Mouse (Mus musculus): ENCODE data around the gene Apln.

DNA sequence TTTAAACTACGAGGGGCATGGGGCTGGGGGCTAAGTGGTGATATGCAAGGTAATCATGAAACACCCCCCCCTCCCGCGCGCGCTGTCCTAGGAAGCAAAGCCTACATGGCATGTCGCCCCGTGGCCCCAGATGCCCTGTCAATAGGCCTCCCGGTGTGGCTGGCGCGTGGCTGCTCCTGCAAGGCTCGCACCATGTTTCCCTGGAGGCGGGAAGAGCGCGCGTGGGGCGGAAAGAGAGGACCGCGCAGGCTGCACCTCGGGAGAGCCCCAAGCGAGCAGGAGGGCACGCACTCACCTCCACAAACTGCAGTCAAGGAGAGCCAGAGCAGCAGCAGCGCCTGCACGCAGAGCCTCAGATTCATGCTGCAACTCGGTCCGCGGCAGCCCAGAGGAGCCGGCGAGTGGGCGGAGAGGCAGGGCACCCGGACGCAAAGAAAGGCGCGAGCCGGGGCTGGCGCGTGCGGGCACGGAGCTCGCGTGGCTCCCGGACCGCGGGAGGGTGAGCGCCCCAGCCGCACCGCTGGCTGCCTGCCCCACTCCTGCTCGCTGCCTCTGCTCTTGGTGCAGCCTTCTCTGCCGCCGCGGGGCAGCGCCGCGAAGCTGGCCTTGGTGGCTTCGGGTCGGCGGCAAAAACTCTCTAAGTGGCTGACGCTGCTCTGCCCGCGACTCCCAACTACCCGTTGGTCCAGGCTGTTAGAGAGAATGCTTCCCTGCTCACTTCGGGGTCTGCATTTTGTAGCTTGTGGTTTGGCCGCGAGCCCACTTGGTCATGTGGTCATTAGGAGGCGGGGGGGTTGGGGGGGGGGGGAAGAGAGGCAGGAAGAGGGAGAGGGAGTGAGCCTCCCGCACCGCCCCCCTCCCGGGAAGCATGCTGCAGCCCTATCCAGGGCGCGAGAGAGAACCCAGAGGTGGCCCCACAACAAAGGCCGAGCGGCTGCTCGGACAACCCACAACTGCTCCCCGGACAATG, at the start of gene Apln:
- TF ChIP-seq POLR2AphosphoS2 (IDR thresholded peaks at IDR 0.05; ENCODE audit: low read length) = no peak
- TF ChIP-seq NRF1 (IDR thresholded peaks at IDR 0.05; ENCODE audit: insufficient read depth, low read depth, low read length, poor library complexity, severe bottlenecking) = no peak
- no peak for TF ChIP-seq CHD1 (IDR thresholded peaks at IDR 0.05; ENCODE audit: low read depth, low read length)
- no peak for TF ChIP-seq GATA1 (IDR thresholded peaks at IDR 0.05; ENCODE audit: low read depth, low read length)
- no peak for TF ChIP-seq POLR2A (IDR thresholded peaks at IDR 0.05; ENCODE audit: control insufficient read depth in 1 of 2, insufficient read depth in 1 of 2, low read depth in 1 of 2, low read length in 2 of 2, poor library complexity in 1 of 2)
- TF ChIP-seq EP300 (IDR thresholded peaks at IDR 0.05; ENCODE audit: low read depth in 1 of 2, low read length in 2 of 2) = no peak
- TF ChIP-seq CTCF (IDR thresholded peaks at IDR 0.05 in 2 of 3, conservative IDR thresholded peaks at IDR 0.05 in 1 of 3; ENCODE audit: control insufficient read depth in 1 of 3, insufficient read depth in 1 of 3, low read depth in 2 of 3, low read length in 3 of 3, poor library complexity in 1 of 3, severe bottlenecking in 1 of 3) = no peak
- TF ChIP-seq MAZ (IDR thresholded peaks at IDR 0.05; ENCODE audit: low read depth, low read length) = no peak
- no peak for TF ChIP-seq JUND (IDR thresholded peaks at IDR 0.05; ENCODE audit: low read depth, low read length)
- no peak for TF ChIP-seq CHD2 (IDR thresholded peaks at IDR 0.05; ENCODE audit: low read length)
- TF ChIP-seq ELF1 (IDR thresholded peaks at IDR 0.05; ENCODE audit: low read depth, low read length) = no peak
- TF ChIP-seq NELFE (IDR thresholded peaks at IDR 0.05; ENCODE audit: low read depth, low read length) = no peak
